Mouse (Mus musculus) kidney, adult 2 months (tissue): ENCODE data around the gene Cdkn1a. TPM values are rescaled to one million over a fixed set of nuclear protein-coding genes. Genes with fewer than 3 reads are reported as not detected.
"Not testable (repeated sequence)": the region's sequence is repeated elsewhere in the genome, so short reads cannot be mapped to it uniquely, and the experiment has no call there.

ENCODE experiments used
- DNase-seq: peaks from one replicate; pipeline ENCODE4 v3.0.0; 2021
- H3K27ac ChIP-seq: fragments of 200-500 bp; 2 replicates; pipeline ENCODE4 v1.5.1; 2012; ENCODE audit warnings: low read depth, low read length, control low read depth, inconsistent platforms; ENCODE audit not compliant: insufficient read depth
- H3K27me3 ChIP-seq: fragments of 200-500 bp; replicated peaks from 2 replicates; pipeline ENCODE4 v1.6.1; 2012; ENCODE audit warnings: mild to moderate bottlenecking, moderate library complexity, low read length, inconsistent platforms; ENCODE audit not compliant: control insufficient read depth, insufficient read depth
- H3K36me3 ChIP-seq: fragments of 200-500 bp; 2 replicates; pipeline ENCODE4 v1.6.1; 2012; ENCODE audit warnings: mild to moderate bottlenecking, moderate library complexity, low read length, inconsistent platforms; ENCODE audit not compliant: control insufficient read depth, insufficient read depth
- H3K4me1 ChIP-seq: fragments of 200-500 bp; 2 replicates; pipeline ENCODE4 v1.6.1; 2011; ENCODE audit warnings: low read length; ENCODE audit not compliant: control insufficient read depth, insufficient read depth
- H3K4me3 ChIP-seq: fragments of 200-500 bp; 2 replicates; pipeline ENCODE4 v1.5.1; 2011; ENCODE audit warnings: mild to moderate bottlenecking, low read depth, low read length, control low read depth; ENCODE audit not compliant: insufficient read depth
- CTCF ChIP-seq: fragments of 200-500 bp; conservative IDR thresholded peaks from 2 replicates; pipeline ENCODE4 v1.5.1; 2011; ENCODE audit warnings: low read depth, mild to moderate bottlenecking, control low read depth, low read length, moderate library complexity, mixed read lengths; ENCODE audit not compliant: insufficient read depth, insufficient read length
- POLR2A ChIP-seq: fragments of 200-500 bp; IDR thresholded peaks from one replicate; pipeline ENCODE4 v1.6.1; 2011; ENCODE audit warnings: low read depth, low read length, control low read depth
- WGBS: fragments of 180-500 bp; shearing (Covaris S2); methylation state at CpG from one replicate; pipeline ENCODE4 v1.1.7; 2018; 5-methylcytosine and 5-hydroxymethylcytosine counted together
- polyA plus RNA-seq: library from polyadenylated mRNA; depleted of rRNA; stranded (reverse); fragments of >200 nt; gene quantifications from 2 replicates; pipeline ENCODE4 v1.2.3, GENCODE M21; 2012

Gene Cdkn1a
- polyA plus RNA-seq, 1 experiment: 13.7 TPM

- Histone ChIP-seq H3K4me1 (no peaks in the 10 kb centered on the region), H3K36me3 (no peaks in the 10 kb centered on the region), H3K27me3 (no peaks in the 10 kb centered on the region; the same call in 1 of the 2 replicates), H3K4me3 (no peak overlapping the region), H3K27ac (no peak overlapping the region)
- WGBS: 86% methylated on average over 7 of the region's 7 CpGs
- TF ChIP-seq CTCF: no peak
- no peak for TF ChIP-seq POLR2A
- no peak for DNase-seq
Observed at GRCm38 (mm10) chr17:29100627-29101026, 9.9 kb downstream of the Cdkn1a start.

DNA sequence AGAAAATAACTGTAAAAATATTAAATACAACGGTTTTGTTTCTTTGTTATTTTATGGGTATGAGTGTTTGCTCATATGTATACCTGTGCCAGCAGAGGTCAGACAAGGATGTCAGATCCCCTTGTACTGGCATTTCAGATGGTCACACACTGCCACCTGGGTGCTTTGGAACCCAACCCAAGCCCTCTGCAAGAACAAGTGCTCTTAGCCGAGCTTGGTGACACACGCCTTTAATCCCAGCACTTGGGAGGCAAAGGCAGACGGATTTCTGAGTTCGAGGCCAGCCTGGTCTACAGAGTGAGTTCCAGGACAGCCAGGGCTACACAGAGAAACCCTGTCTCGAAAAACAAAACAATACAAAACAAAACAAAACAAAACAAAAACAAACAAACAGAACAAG lies 19.6 kb downstream of the Cdkn1a start:
- not testable (repeated sequence) for DNase-seq, H3K27ac ChIP-seq, H3K4me3 ChIP-seq, H3K36me3 ChIP-seq, H3K4me1 ChIP-seq, H3K27me3 ChIP-seq
- WGBS: 85% methylated on average over 6 of the region's 6 CpGs

DNA sequence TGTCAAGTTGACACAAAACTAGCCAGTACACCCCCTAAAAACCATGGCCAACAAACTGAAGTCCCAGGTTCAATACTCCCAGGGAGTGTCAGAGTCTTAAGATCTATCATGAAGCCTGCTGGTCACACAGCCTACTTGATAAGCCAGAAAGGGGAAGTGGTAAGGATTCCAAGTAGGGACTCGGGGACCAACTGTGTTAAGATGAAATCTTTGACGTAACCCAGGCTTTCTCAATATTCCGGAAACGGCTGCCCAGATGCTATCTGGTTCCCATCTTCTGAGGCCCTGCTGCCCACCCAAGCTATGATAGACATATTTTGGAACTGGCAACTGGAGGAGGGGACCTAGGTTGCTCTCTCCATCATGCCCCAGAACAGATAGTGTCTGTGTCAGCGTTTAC lies 20.6 kb downstream of the Cdkn1a start:
- TF ChIP-seq POLR2A: no peak
- TF ChIP-seq CTCF: no peak
- no peaks in the 10 kb centered on the region for H3K27me3 ChIP-seq
- no peaks in the 10 kb centered on the region for H3K36me3 ChIP-seq
- no peak for DNase-seq
- WGBS: 83% methylated on average over 5 of the region's 5 CpGs
- H3K4me1 ChIP-seq: no peaks in the 10 kb centered on the region
- no peak overlapping the region for H3K4me3 ChIP-seq
- H3K27ac ChIP-seq: no peak overlapping the region

DNA sequence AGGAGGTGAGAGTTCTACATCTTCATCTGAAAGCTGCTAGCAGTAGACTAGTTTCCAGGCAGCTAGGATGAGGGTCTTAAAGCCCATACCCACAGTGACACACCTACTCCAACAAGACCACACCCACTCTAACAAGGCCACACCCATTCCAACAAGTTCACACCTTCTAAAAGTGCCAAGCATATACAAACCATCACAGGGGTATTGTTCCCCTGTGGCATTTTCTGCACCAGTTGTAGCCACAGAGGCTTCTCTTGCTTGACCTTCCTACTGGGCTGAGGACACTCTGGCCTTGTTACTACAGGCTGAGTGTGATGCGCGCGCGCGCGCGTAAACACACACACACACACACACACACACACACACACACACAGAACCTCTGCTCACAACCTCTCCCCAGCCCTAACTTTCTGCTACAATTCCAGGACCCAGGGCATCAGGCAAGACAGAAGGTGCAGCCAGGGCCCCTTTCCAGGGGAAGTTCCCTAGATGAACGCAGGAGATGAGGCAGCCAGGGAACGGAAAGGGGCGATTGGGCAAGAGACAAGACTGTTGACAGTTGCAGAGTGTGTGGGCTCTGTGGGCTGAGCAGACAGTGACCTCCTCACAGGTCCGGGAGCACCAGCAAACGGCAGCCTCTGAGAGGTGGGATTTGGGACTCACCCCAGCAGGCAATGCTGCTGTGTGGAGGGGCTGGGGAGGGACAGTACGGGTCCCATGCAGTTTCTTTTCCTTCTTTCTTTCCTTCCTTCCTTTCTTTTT lies 23.0 kb downstream of the Cdkn1a start, which contains the start of gene Rab44:
TSS of gene Rab44 (plus strand) at position 555 of the 762 bp plus-strand sequence.
- no peak for DNase-seq
- 89% methylated on average over 13 of the region's 13 CpGs for WGBS
- TF ChIP-seq POLR2A (no peak), CTCF (no peak)
- H3K4me3 ChIP-seq: no peak within 1 kb of the TSS
- H3K4me1 ChIP-seq: no peaks in the 10 kb centered on the region
- H3K27ac ChIP-seq: no peak within 1 kb of the TSS
- H3K27me3 ChIP-seq: no peaks in the 10 kb centered on the region
- no peaks in the 10 kb centered on the region for H3K36me3 ChIP-seq

- no peak for TF ChIP-seq POLR2A
- TF ChIP-seq CTCF: no peak
- no peak overlapping the region for H3K27ac ChIP-seq
- H3K27me3 ChIP-seq: no peaks in the 10 kb centered on the region
- no peaks in the 10 kb centered on the region for H3K4me1 ChIP-seq
- H3K4me3 ChIP-seq: no peak overlapping the region
- 73% methylated on average over 12 of the region's 12 CpGs for WGBS
- DNase-seq: no peak
- H3K36me3 ChIP-seq: no peaks in the 10 kb centered on the region
Observed at GRCm38 (mm10) chr17:29116023-29116422, 25.2 kb downstream of the Cdkn1a start.

- 87% methylated on average over 8 of the region's 8 CpGs for WGBS
- no peak for TF ChIP-seq POLR2A
- TF ChIP-seq CTCF: no peak
Observed at GRCm38 (mm10) chr17:29117006-29117648, 26.4 kb downstream of the Cdkn1a start.

GRCm38 (mm10) chr17:29118057-29118456 lies 27.3 kb downstream of the Cdkn1a start:
- 63% methylated on average over 5 of the region's 5 CpGs for WGBS
- TF ChIP-seq POLR2A: no peak
- no peak for TF ChIP-seq CTCF
- Histone ChIP-seq H3K27ac (no peak overlapping the region), H3K4me1 (peaks cover 5% of the 10 kb centered on the region; the same call in 1 of the 2 replicates), H3K36me3 (no peaks in the 10 kb centered on the region), H3K27me3 (no peaks in the 10 kb centered on the region), H3K4me3 (no peak overlapping the region)
- DNase-seq: no peak

More at GRCm38 (mm10) chr17:29117006-29117648, 26.4 kb downstream of the Cdkn1a start:
- Histone ChIP-seq H3K36me3 (no peaks in the 10 kb centered on the region), H3K27me3 (no peaks in the 10 kb centered on the region), H3K4me3 (no peak overlapping the region), H3K4me1 (no peaks in the 10 kb centered on the region), H3K27ac (no peak overlapping the region)
- no peak for DNase-seq
